Mouse (Mus musculus) liver, embryonic 14 days (tissue): ENCODE results near the gene Arl3. TPM values are rescaled to one million over a fixed set of nuclear protein-coding genes. Genes with fewer than 3 reads are reported as not detected.

Source experiments
- polyA plus RNA-seq: library from polyadenylated mRNA; depleted of rRNA; stranded (reverse); fragments of >200 nt; gene quantifications from 2 replicates; pipeline ENCODE4 v1.2.3, GENCODE M21; 2012; rRNA removed

The Arl3 gene
- polyA plus RNA-seq, result 28.6 and 30.0 TPM in 2 replicates

GRCm38 (mm10) chr19:46572951-46573937, at the start of gene Arl3, which contains the start of gene Sfxn2:
Arl3 (minus strand) TSS chr19:46573198.
Sfxn2 (plus strand) TSS chr19:46573365.

DNA sequence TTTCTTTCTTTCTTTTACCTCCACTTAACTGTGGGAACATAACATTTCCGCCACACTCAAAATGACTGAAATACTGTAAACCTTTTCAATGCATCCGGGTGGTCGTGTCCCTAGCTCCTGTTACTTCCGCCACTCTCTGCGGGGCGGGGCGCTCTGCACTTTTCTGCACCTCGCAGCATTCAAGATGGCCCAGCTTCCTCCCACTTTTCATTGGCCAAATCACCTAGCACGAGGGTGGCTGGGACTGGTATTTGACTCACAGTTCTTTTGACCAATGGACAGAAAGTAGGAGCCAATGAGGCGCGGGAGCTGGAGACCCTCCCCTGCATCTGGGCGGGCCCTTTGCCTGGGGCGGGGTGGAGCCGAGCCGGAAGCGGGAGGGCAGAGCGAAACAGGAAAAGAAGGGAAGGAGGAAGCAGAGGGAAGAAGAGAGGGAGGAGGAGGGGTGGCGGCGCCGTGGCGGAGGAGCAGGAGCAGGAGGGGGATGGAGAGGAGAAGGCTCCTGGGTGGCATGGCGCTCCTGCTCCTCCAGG, 25.8 kb upstream of the Arl3 start, which contains the start of gene Wbp1l:
Gene Wbp1l (plus strand): TSS at position 365 of the 533 bp plus-strand sequence.

GRCm38 (mm10) chr19:46501401-46502068, 71.5 kb downstream of the Arl3 start, which contains the start of gene Trim8:
Trim8 (plus strand) TSS chr19:46501702.

Other genes starting within 250 kb of the Arl3 start
- gene Psd, start 246.0 kb downstream of the Arl3 start, polyA plus RNA-seq, result 5.4 TPM in 2 replicates
- 5.7 and 6.2 TPM in 2 replicates for gene Fbxl15, start 245.0 kb downstream of the Arl3 start, polyA plus RNA-seq
- gene Cuedc2, start 234.5 kb downstream of the Arl3 start, polyA plus RNA-seq, result 46.0 and 54.8 TPM in 2 replicates
- gene Mfsd13a, start 232.1 kb downstream of the Arl3 start, polyA plus RNA-seq, result 7.3 and 10.8 TPM in 2 replicates
- gene 2310034G01Rik, start 222.9 kb downstream of the Arl3 start, polyA plus RNA-seq, result 0.21 and 0.23 TPM in 2 replicates
- gene Actr1a, start 177.4 kb downstream of the Arl3 start, polyA plus RNA-seq, result 25.2 and 30.4 TPM in 2 replicates
- 3.0 and 3.3 TPM in 2 replicates for gene Sufu, start 176.3 kb downstream of the Arl3 start, polyA plus RNA-seq
- 6.4 and 7.7 TPM in 2 replicates for gene Trim8, start 71.5 kb downstream of the Arl3 start, polyA plus RNA-seq
- 5.9 and 8.3 TPM in 2 replicates for gene Sfxn2, start 167 bp upstream of the Arl3 start, polyA plus RNA-seq
- 10.1 and 10.7 TPM in 2 replicates for gene Wbp1l, start 25.9 kb upstream of the Arl3 start, polyA plus RNA-seq
- 0.03 and 0.07 TPM in 2 replicates for gene Cyp17a1, start 100.0 kb upstream of the Arl3 start, polyA plus RNA-seq
- 2.8 and 3.3 TPM in 2 replicates for gene Borcs7, start 116.7 kb upstream of the Arl3 start, polyA plus RNA-seq
- gene As3mt, start 134.3 kb upstream of the Arl3 start, polyA plus RNA-seq, result 5.0 and 5.8 TPM in 2 replicates
- gene Cnnm2, start 188.4 kb upstream of the Arl3 start, polyA plus RNA-seq, result 1.5 and 1.7 TPM in 2 replicates